Mouse (Mus musculus): Measurements from ENCODE around the gene Sele. TPM values are rescaled to one million over a fixed set of nuclear protein-coding genes. Genes with fewer than 3 reads are reported as not detected.
"Not testable (repeated sequence)": the region's sequence is repeated elsewhere in the genome, so short reads cannot be mapped to it uniquely, and the experiment has no call there.

Sele gene
- 0.38 TPM in 1 of 2 replicates, not detected in the other for polyA plus RNA-seq (2012; ENCODE audit: insufficient read depth, insufficient read length, missing spikeins)

- H3K4me3 ChIP-seq (ENCODE audit: insufficient read depth, low read depth, low read length), result no peak within 1 kb of the TSS
- no peak within 1 kb of the TSS for H3K27ac ChIP-seq (replicated peaks; ENCODE audit: low read depth, low read length)
- no peaks in the 10 kb centered on the region for H3K4me1 ChIP-seq (ENCODE audit: control insufficient read depth, insufficient read depth, insufficient read length, low read length)
Measured at GRCm38 (mm10) chr1:164047934-164048333, at the start of gene Sele. Sele (plus strand) TSS chr1:164048234.

- Histone ChIP-seq H3K27ac (replicated peaks; ENCODE audit: low read depth, low read length) (no peak overlapping the region), H3K4me3 (ENCODE audit: insufficient read depth, low read depth, low read length) (no peak overlapping the region)
Measured at GRCm38 (mm10) chr1:164001831-164002452, 46.1 kb upstream of the Sele start.

GRCm38 (mm10) chr1:164004311-164004710, 43.7 kb upstream of the Sele start:
- Histone ChIP-seq H3K27ac (replicated peaks; ENCODE audit: low read depth, low read length) (no peak overlapping the region), H3K4me3 (ENCODE audit: insufficient read depth, low read depth, low read length) (no peak overlapping the region), H3K4me1 (ENCODE audit: control insufficient read depth, insufficient read depth, insufficient read length, low read length) (no peaks in the 10 kb centered on the region)

More at GRCm38 (mm10) chr1:164001831-164002452, 46.1 kb upstream of the Sele start:
- no peaks in the 10 kb centered on the region for H3K4me1 ChIP-seq (ENCODE audit: control insufficient read depth, insufficient read depth, insufficient read length, low read length)

- Histone ChIP-seq H3K4me3 (ENCODE audit: insufficient read depth, low read depth, low read length) (no peak overlapping the region), H3K27ac (replicated peaks; ENCODE audit: low read depth, low read length) (no peak overlapping the region), H3K4me1 (ENCODE audit: control insufficient read depth, insufficient read depth, insufficient read length, low read length) (no peaks in the 10 kb centered on the region)
Measured at GRCm38 (mm10) chr1:164009235-164009634, 38.8 kb upstream of the Sele start.

- Histone ChIP-seq H3K4me1 (ENCODE audit: control insufficient read depth, insufficient read depth, insufficient read length, low read length) (no peaks in the 10 kb centered on the region), H3K27ac (replicated peaks; ENCODE audit: low read depth, low read length) (no peak overlapping the region), H3K4me3 (ENCODE audit: insufficient read depth, low read depth, low read length) (no peak overlapping the region)
Measured at GRCm38 (mm10) chr1:164014616-164015015, 33.4 kb upstream of the Sele start.

GRCm38 (mm10) chr1:164018221-164018896, 29.7 kb upstream of the Sele start:
- H3K4me3 ChIP-seq (ENCODE audit: insufficient read depth, low read depth, low read length), result no peak overlapping the region
- no peaks in the 10 kb centered on the region for H3K4me1 ChIP-seq (ENCODE audit: control insufficient read depth, insufficient read depth, insufficient read length, low read length)
- H3K27ac ChIP-seq (replicated peaks; ENCODE audit: low read depth, low read length), result no peak overlapping the region

- Histone ChIP-seq H3K4me3 (ENCODE audit: insufficient read depth, low read depth, low read length) (no peak overlapping the region), H3K27ac (replicated peaks; ENCODE audit: low read depth, low read length) (no peak overlapping the region), H3K4me1 (ENCODE audit: control insufficient read depth, insufficient read depth, insufficient read length, low read length) (no peaks in the 10 kb centered on the region)
Measured at GRCm38 (mm10) chr1:164019789-164020188, 28.2 kb upstream of the Sele start.

GRCm38 (mm10) chr1:164020746-164021145, 27.3 kb upstream of the Sele start:
- H3K4me1 ChIP-seq (ENCODE audit: control insufficient read depth, insufficient read depth, insufficient read length, low read length); H3K27ac ChIP-seq (replicated peaks; ENCODE audit: low read depth, low read length); H3K4me3 ChIP-seq (ENCODE audit: insufficient read depth, low read depth, low read length): not testable (repeated sequence)

GRCm38 (mm10) chr1:164022106-164022505, 25.9 kb upstream of the Sele start:
- not testable (repeated sequence) for H3K4me1 ChIP-seq (ENCODE audit: control insufficient read depth, insufficient read depth, insufficient read length, low read length); H3K4me3 ChIP-seq (ENCODE audit: insufficient read depth, low read depth, low read length); H3K27ac ChIP-seq (replicated peaks; ENCODE audit: low read depth, low read length)

GRCm38 (mm10) chr1:164025685-164026084, 22.3 kb upstream of the Sele start:
- no peak overlapping the region for H3K27ac ChIP-seq (replicated peaks; ENCODE audit: low read depth, low read length)
- H3K4me1 ChIP-seq (ENCODE audit: control insufficient read depth, insufficient read depth, insufficient read length, low read length), result no peaks in the 10 kb centered on the region
- H3K4me3 ChIP-seq (ENCODE audit: insufficient read depth, low read depth, low read length), result no peak overlapping the region

- no peak overlapping the region for H3K4me3 ChIP-seq (ENCODE audit: insufficient read depth, low read depth, low read length)
- H3K4me1 ChIP-seq (ENCODE audit: control insufficient read depth, insufficient read depth, insufficient read length, low read length), result no peaks in the 10 kb centered on the region
- H3K27ac ChIP-seq (replicated peaks; ENCODE audit: low read depth, low read length), result no peak overlapping the region
Measured at GRCm38 (mm10) chr1:164027416-164027815, 20.6 kb upstream of the Sele start.

GRCm38 (mm10) chr1:164040385-164041135, 7.5 kb upstream of the Sele start:
- no peak overlapping the region for H3K4me3 ChIP-seq (ENCODE audit: insufficient read depth, low read depth, low read length)
- H3K4me1 ChIP-seq (ENCODE audit: control insufficient read depth, insufficient read depth, insufficient read length, low read length), result 0 out of 2 replicates have a peak, but pooled peaks cover 3% of the 10 kb centered on the region
- no peak overlapping the region for H3K27ac ChIP-seq (replicated peaks; ENCODE audit: low read depth, low read length)

GRCm38 (mm10) chr1:164043549-164043948, 4.5 kb upstream of the Sele start:
- H3K27ac ChIP-seq (replicated peaks; ENCODE audit: low read depth, low read length), result no peak overlapping the region
- H3K4me3 ChIP-seq (ENCODE audit: insufficient read depth, low read depth, low read length), result no peak overlapping the region
- 0 out of 2 replicates have a peak, but pooled peaks cover 3% of the 10 kb centered on the region for H3K4me1 ChIP-seq (ENCODE audit: control insufficient read depth, insufficient read depth, insufficient read length, low read length)

- Histone ChIP-seq H3K27ac (replicated peaks; ENCODE audit: low read depth, low read length) (no peak overlapping the region), H3K4me3 (ENCODE audit: insufficient read depth, low read depth, low read length) (no peak overlapping the region), H3K4me1 (ENCODE audit: control insufficient read depth, insufficient read depth, insufficient read length, low read length) (no peaks in the 10 kb centered on the region)
Measured at GRCm38 (mm10) chr1:164053561-164053960, 5.5 kb downstream of the Sele start.

- Histone ChIP-seq H3K27ac (replicated peaks; ENCODE audit: low read depth, low read length) (no peak overlapping the region), H3K4me3 (ENCODE audit: insufficient read depth, low read depth, low read length) (no peak overlapping the region), H3K4me1 (ENCODE audit: control insufficient read depth, insufficient read depth, insufficient read length, low read length) (no peaks in the 10 kb centered on the region)
Measured at GRCm38 (mm10) chr1:164054800-164055199, 6.8 kb downstream of the Sele start.

All from brown adipose tissue, adult 24 weeks (tissue).